Mouse (Mus musculus): Measurements from ENCODE around the gene Ankrd55.

- no peak for TF ChIP-seq CTCF (IDR thresholded peaks at IDR 0.05; ENCODE audit: low read depth, low read length)
- TF ChIP-seq POLR2A (IDR thresholded peaks at IDR 0.05; ENCODE audit: extremely low read depth, insufficient read depth, low read length), result no peak
These were observed 130.3 kb downstream of the Ankrd55 start for GRCm38 (mm10) chr13:112418595-112418994.
